Mouse (Mus musculus) cerebellum, adult (tissue): ENCODE results near the gene Il1rn.

ENCODE experiments used
- ATAC-seq: cut with Nextera tagmentation; 2 replicates; pipeline ENCODE4 v1.9.2; 2017; ENCODE audit warnings: mild to moderate bottlenecking, moderate library complexity, mixed read lengths; ENCODE audit not compliant: insufficient number of reproducible peaks, low FRiP score, low TSS enrichment

Gene Il1rn

GRCm38 (mm10) chr2:24378747-24379450 lies 42.2 kb downstream of the Il1rn start:
- no peak for ATAC-seq

GRCm38 (mm10) chr2:24382456-24383230 lies 46.0 kb downstream of the Il1rn start:
- ATAC-seq: no peak

GRCm38 (mm10) chr2:24383636-24384035 lies 47.0 kb downstream of the Il1rn start:
- no peak for ATAC-seq

- no peak for ATAC-seq
Measured at GRCm38 (mm10) chr2:24384393-24384792, 47.7 kb downstream of the Il1rn start.

- ATAC-seq: no peak
Measured at GRCm38 (mm10) chr2:24385111-24385961, 48.7 kb downstream of the Il1rn start.

- no peak for ATAC-seq
Measured at GRCm38 (mm10) chr2:24386158-24386963, 49.7 kb downstream of the Il1rn start.

DNA sequence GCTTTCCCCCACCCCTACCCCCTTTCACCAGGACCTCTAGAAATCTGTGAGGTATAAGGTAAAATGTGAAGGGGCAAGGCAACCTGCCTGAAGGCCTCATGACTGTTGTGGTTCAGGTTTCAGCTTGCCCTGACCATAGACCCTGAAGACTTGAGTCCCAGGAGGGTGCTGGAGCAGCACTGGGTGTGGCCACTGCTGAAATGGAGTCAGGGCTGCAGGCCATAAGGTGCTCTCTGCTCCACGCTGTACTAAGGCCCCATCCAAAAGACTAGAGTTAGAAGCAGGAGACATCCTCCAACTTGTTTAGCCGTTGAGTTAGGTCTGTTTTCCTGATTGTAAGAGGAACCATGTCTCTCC lies 50.3 kb downstream of the Il1rn start:
- ATAC-seq: no peak

DNA sequence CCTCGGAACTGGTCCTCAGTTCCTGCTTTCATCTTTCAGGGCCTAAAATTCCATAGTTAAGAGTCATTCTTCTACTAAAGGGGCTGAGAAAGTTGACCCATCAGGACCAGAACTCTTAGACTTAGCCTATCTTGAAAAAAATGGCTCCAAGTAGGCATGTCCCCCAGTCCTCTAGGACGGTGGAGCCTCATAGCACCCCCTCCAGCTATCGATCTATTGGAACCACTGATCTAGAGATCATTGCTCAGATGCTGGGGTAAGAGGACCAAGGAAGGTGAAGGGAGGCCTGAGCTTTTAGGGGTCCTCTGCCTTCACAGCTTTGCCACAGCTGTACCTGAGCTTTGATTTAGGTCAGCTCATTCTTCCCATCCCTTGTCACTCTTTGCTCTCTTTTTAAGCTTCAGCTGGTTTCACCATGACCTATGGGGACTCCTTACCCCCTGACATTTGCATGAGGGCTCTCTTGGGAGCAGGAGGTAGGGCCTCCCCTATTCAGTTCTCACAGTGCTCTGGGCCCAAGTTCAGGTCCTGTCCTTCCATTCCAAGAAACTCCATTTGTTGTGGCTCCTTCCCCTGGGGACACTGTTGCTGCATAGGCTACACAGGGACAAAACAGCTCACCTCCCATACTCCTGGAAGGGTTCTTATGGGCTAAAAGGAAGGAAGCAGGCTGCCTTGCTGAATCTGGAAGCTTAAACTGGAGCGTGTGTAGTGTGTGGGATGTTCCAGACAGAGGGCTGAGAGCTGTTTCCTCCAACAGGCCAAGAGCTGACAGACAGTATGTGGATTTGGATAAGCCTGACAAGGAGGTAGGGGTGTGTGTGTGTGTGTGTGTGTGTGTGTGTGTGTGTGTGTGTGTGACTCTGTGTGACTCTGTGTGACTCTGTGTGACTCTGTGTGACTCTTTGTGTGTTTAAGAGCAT lies 51.0 kb downstream of the Il1rn start:
- no peak for ATAC-seq

- no peak for ATAC-seq
Measured at GRCm38 (mm10) chr2:24393251-24393650, 56.6 kb downstream of the Il1rn start.

DNA sequence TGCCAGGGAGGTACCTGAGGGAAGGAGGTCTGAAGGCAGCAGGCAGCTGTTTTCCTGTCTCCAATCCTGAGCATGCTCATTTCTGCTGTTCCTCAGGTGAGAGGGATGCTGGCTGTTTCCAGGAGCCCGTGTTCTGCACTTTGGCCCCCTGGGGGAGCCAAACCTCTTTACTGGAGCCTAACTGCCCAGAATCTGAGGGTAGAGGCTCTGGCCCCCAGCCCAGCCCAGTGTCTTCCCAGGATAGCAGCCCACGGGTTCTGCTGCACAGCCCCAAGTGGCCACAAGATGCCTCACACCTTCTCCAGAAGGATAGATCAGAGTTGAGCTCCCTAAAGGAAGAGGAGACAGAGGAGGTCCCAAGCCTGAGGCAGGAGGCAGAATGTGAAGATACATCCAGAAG lies 60.5 kb downstream of the Il1rn start:
- no peak for ATAC-seq

- no peak for ATAC-seq
Measured at GRCm38 (mm10) chr2:24400711-24401110, 64.1 kb downstream of the Il1rn start.
